ENCODE assay signal across 8 mouse cellular contexts in the genomic region with DNA sequence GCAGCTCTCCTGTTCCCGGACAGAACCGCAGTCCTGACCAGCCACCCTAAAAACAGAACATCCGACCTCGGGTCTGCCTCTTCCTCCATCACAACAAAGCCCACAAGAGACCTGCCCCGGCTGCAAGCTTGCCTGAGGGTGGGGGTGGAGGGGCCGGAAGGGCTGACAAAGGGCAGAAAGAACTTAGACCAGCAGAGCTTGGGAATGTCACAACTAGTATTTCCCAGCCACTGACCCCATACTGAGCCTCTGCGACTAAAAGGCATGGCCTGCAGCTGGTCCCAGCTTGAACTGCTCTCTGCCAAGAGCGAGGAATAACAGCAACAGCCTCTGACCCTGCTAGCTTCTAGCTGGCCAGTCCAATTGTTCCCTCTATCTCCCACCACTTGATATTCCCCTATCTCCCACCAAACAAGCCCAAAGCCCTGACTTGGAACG. TPM values are rescaled to one million over a fixed set of nuclear protein-coding genes. Genes with fewer than 3 reads are reported as not detected.
DNase-seq lines count a peak whose midpoint lies in the region; ATAC-seq lines count a peak whose summit lies in the region.

No protein-coding gene starts in this region.

- peak overlapping the region; percentile 75 for H3K27ac ChIP-seq in midbrain, embryonic 10.5 days (replicated peaks)
- H3K27ac ChIP-seq in midbrain, embryonic 16.5 days (ENCODE audit: low read length) = no peak overlapping the region
- no peak overlapping the region for H3K27ac ChIP-seq in limb, embryonic 11.5 days (replicated peaks; ENCODE audit: low read depth, low read length)

- H3K36me3 ChIP-seq in midbrain, embryonic 10.5 days = peaks cover 18% of the 10 kb centered on the region
- H3K36me3 ChIP-seq in midbrain, embryonic 16.5 days (ENCODE audit: control insufficient read depth, insufficient read depth, low read length) = no peaks in the 10 kb centered on the region
- H3K36me3 ChIP-seq in limb, embryonic 11.5 days (ENCODE audit: control insufficient read depth, insufficient read depth, low read length) = no peaks in the 10 kb centered on the region

- DNase-seq in midbrain, embryonic 10.5 days (ENCODE audit: low spot score) = peak; percentile 42
- DNase-seq in heart, postnatal 25 days (ENCODE audit: low spot score) = peak; percentile 16
- peak; percentile 33 for DNase-seq in limb, embryonic 11.5 days (ENCODE audit: low spot score)
- peak; percentile 58 for DNase-seq in retina, embryonic 14.5 days (ENCODE audit: low spot score)
- no peak for DNase-seq in cerebellum, adult 9-11 months
- no peak for DNase-seq in right cerebral cortex, adult 2 months (ENCODE audit: low spot score in 2 of 2)

- WGBS in midbrain, embryonic 10.5 days = 13% methylated on average over 9 of the region's 9 CpGs
- 16% methylated on average over 9 of the region's 9 CpGs for WGBS in midbrain, embryonic 16.5 days
- 24% methylated on average over 9 of the region's 9 CpGs for WGBS in limb, embryonic 11.5 days

- no peak overlapping the region for H3K4me2 ChIP-seq in midbrain, embryonic 16.5 days (ENCODE audit: low read length)
- no peak overlapping the region for H3K4me2 ChIP-seq in limb, embryonic 11.5 days (ENCODE audit: low read depth, severe bottlenecking)

- no peaks in the 10 kb centered on the region for H3K27me3 ChIP-seq in midbrain, embryonic 10.5 days (ENCODE audit: low read depth, poor library complexity, severe bottlenecking)
- no peaks in the 10 kb centered on the region for H3K27me3 ChIP-seq in midbrain, embryonic 16.5 days (ENCODE audit: control insufficient read depth, insufficient read depth, low read depth, low read length)
- no peaks in the 10 kb centered on the region for H3K27me3 ChIP-seq in limb, embryonic 11.5 days (ENCODE audit: control insufficient read depth, insufficient read depth, low read length)

- no peak overlapping the region for H3K9ac ChIP-seq in midbrain, embryonic 16.5 days (ENCODE audit: low read depth, low read length)
- H3K9ac ChIP-seq in limb, embryonic 11.5 days (ENCODE audit: low read length) = no peak overlapping the region

- no peaks in the 10 kb centered on the region for H3K9me3 ChIP-seq in midbrain, embryonic 10.5 days (replicated peaks)
- H3K9me3 ChIP-seq in midbrain, embryonic 16.5 days (replicated peaks; ENCODE audit: control insufficient read depth, low read length, poor library complexity, severe bottlenecking) = no peaks in the 10 kb centered on the region
- H3K9me3 ChIP-seq in limb, embryonic 11.5 days (ENCODE audit: control insufficient read depth, low read length) = no peaks in the 10 kb centered on the region

- peaks cover 21% of the 10 kb centered on the region for H3K4me1 ChIP-seq in midbrain, embryonic 10.5 days
- H3K4me1 ChIP-seq in midbrain, embryonic 16.5 days (ENCODE audit: control insufficient read depth, insufficient read depth, low read length) = peaks cover 6% of the 10 kb centered on the region; the same call in 1 of the 2 replicates
- H3K4me1 ChIP-seq in limb, embryonic 11.5 days (ENCODE audit: control insufficient read depth, insufficient read depth, low read length) = 0 out of 2 replicates have a peak, but pooled peaks cover 4% of the 10 kb centered on the region

- H3K4me3 ChIP-seq in midbrain, embryonic 10.5 days = peak overlapping the region; percentile 19; the same call in 1 of the 2 replicates
- no peak overlapping the region for H3K4me3 ChIP-seq in midbrain, embryonic 16.5 days (ENCODE audit: low read depth, low read length)
- H3K4me3 ChIP-seq in limb, embryonic 11.5 days (ENCODE audit: low read depth, low read length) = no peak overlapping the region

- intact Hi-C loops in heart, postnatal 25 days (cut with DNase I) = loop anchor here (5.0 kb wide), 1 partner anchor 33 kb away; no protein-coding TSS in a partner anchor

- no peak for ATAC-seq in midbrain, embryonic 16.5 days
- no peak for ATAC-seq in limb, embryonic 11.5 days (ENCODE audit: insufficient number of reproducible peaks, low FRiP score, low TSS enrichment, low read depth)
- no peak for ATAC-seq in monocyte, adult 5-6 weeks (replicated peaks; ENCODE audit: insufficient number of reproducible peaks, low FRiP score, low TSS enrichment, poor library complexity, severe bottlenecking)

RNA-seq across cellular contexts. Expression of gene Myo1b, which starts 36.5 kb away (rescaled TPM):
- polyA plus RNA-seq in midbrain, embryonic 10.5 days (2016; fragmentation: Nextera tagmentation; extraction: Ambion mirVana) = 73.0 and 78.9 TPM in 2 replicates
- polyA plus RNA-seq in midbrain, embryonic 16.5 days (2015; fragmentation: Nextera tagmentation; extraction: Ambion mirVana) = 57.6 and 66.1 TPM in 2 replicates
- 10 to 100 TPM; 27.7 to 30.4 TPM for total RNA-seq in heart, postnatal 25 days (2021)
- polyA plus RNA-seq in limb, embryonic 11.5 days (2014; fragmentation: Nextera tagmentation; extraction: Ambion mirVana) = 110 and 122 TPM in 2 replicates
- total RNA-seq in monocyte, adult 5-6 weeks (2017) = 0.21 to 3.0 TPM (median 0.39 TPM) in 3 replicates

Comparison
In these comparisons a context has a peak if more than half of its experiments do, and no peak if none do; other contexts are left out.
1. DNase-seq: peak in midbrain, embryonic 10.5 days (single experiment), heart, postnatal 25 days (single experiment), limb, embryonic 11.5 days (single experiment) and retina, embryonic 14.5 days (single experiment); none in cerebellum, adult 9-11 months (single experiment) and right cerebral cortex, adult 2 months (0 of 2).